Mouse (Mus musculus) right cerebral cortex, adult 2 months (tissue): ENCODE data around the gene Car9.
"Not testable (repeated sequence)": the region's sequence is repeated elsewhere in the genome, so short reads cannot be mapped to it uniquely, and the experiment has no call there.

Source experiments
- DNase-seq, 2 experiments: peaks; one replicate each; pipeline ENCODE4 v3.0.0; 2021 to 2022; ENCODE audit warnings: low spot score in 2 of 2

The Car9 gene

GRCm38 (mm10) chr4:43506536-43507185, at the start of gene Car9:
Gene Car9, plus strand, starts transcription at chr4:43506966.
- DNase-seq, result no peak

- DNase-seq, result no peak
Measured at GRCm38 (mm10) chr4:43457124-43457523, 49.6 kb upstream of the Car9 start.

GRCm38 (mm10) chr4:43463102-43463501, 43.7 kb upstream of the Car9 start:
- no peak for DNase-seq

GRCm38 (mm10) chr4:43465935-43466334, 40.8 kb upstream of the Car9 start:
- no peak for DNase-seq

GRCm38 (mm10) chr4:43466872-43467271, 39.9 kb upstream of the Car9 start:
- no peak for DNase-seq

- DNase-seq, result no peak
Measured at GRCm38 (mm10) chr4:43470301-43470700, 36.5 kb upstream of the Car9 start.

- no peak for DNase-seq
Measured at GRCm38 (mm10) chr4:43473636-43474035, 33.1 kb upstream of the Car9 start.

- DNase-seq, result no peak
Measured at GRCm38 (mm10) chr4:43476604-43477003, 30.2 kb upstream of the Car9 start.

- DNase-seq, result peak; percentile 85 to 88
Measured at GRCm38 (mm10) chr4:43477857-43478533, 28.8 kb upstream of the Car9 start.

- DNase-seq, result no peak
Measured at GRCm38 (mm10) chr4:43478534-43478858, 28.3 kb upstream of the Car9 start.

- peak; percentile 36 to 56 for DNase-seq
Measured at GRCm38 (mm10) chr4:43478906-43479832, 27.6 kb upstream of the Car9 start.

GRCm38 (mm10) chr4:43480985-43481384, 25.8 kb upstream of the Car9 start:
- DNase-seq, result no peak

- DNase-seq, result no peak
Measured at GRCm38 (mm10) chr4:43481894-43482456, 24.8 kb upstream of the Car9 start.

GRCm38 (mm10) chr4:43482591-43482990, 24.2 kb upstream of the Car9 start:
- no peak for DNase-seq

GRCm38 (mm10) chr4:43483535-43484091, 23.2 kb upstream of the Car9 start, which contains the start of gene Sit1:
Gene Sit1, minus strand, starts transcription at chr4:43483734.
- DNase-seq, result no peak

- DNase-seq, result not testable (repeated sequence)
Measured at GRCm38 (mm10) chr4:43485666-43486065, 21.1 kb upstream of the Car9 start.

GRCm38 (mm10) chr4:43489611-43490010, 17.2 kb upstream of the Car9 start:
- DNase-seq, result no peak

- no peak for DNase-seq
Measured at GRCm38 (mm10) chr4:43490801-43491200, 16.0 kb upstream of the Car9 start.

- no peak for DNase-seq
Measured at GRCm38 (mm10) chr4:43492101-43492820, 14.5 kb upstream of the Car9 start.

GRCm38 (mm10) chr4:43492821-43493185, 14.0 kb upstream of the Car9 start, which contains the start of gene Ccdc107:
Gene Ccdc107, plus strand, starts transcription at chr4:43492900.
- DNase-seq, result peak; percentile 90 to 94
